Mouse (Mus musculus): ENCODE results near the gene Brsk1. TPM values are rescaled to one million over a fixed set of nuclear protein-coding genes. Genes with fewer than 3 reads are reported as not detected.

Gene Brsk1
- total RNA-seq, 2 experiments from 2014 or later, result 0.44 TPM; not detected in 1

DNA sequence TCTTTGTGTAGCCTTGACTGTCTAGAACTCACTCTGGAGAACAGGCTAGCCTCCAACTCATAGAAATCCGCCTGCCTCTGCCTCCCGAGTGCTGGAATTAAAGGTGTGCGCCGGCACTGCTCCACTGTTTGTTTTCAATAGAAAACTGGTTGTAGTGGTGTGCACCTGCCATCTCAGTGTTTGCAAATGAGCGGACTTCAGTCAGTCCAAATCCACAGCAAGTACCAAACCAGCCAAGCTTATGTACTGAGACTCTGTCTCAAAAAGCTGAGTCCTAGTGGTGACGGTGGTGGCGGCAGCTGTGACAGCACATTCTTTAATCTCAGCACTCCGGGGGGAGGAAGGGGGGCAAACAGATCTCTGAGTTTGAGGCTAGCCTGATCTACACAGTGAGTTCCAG, 21.9 kb upstream of the Brsk1 start:
- no peak for ATAC-seq (replicated peaks; ENCODE audit: poor library complexity)

DNA sequence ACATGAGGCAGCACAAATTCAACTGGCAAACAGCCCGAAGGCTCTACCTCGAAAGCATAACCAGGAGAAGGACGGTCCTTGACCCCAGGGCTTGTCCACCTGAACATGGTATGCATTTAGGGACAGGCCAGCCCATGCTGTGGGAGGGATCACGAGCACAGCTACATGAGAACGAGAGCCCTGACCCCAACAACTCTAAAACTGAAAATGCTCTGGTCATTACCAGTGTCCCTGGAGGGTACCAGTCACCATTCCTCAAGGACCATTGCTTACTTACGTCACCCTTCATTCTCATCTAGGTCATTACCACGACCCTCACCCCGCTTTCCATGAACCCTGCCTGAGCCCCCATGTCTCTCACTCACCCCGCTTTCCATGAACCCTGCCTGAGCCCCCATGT, 21.2 kb upstream of the Brsk1 start:
- no peak for ATAC-seq (replicated peaks; ENCODE audit: poor library complexity)

DNA sequence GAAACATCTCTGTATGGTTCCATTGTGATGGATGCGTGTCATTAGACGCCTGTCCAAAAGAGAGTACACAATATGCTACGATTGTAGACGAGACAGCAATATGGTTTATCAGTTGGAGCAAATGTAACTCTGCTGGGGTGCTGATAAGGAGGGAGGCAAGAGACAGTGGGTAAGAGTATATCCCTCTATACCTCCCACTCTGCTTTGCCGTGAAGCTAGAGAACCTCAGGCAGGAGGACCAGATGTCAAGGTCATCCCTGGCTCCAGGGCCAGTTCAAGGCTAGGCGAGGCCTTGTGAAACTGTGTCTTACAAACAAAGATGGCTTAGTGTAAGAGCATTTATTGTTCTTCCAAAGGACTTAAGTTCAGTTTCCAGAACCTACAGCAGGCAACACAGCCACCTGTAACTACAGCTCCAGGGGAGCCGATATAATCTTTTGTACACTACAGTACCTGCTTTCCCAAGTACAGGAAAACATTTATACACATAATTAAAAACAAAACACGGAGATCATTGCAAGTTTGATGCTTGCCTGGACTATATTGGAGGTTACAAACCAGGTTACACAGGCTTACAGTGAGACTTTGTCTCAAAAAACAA, 19.6 kb upstream of the Brsk1 start:
- ATAC-seq (replicated peaks; ENCODE audit: poor library complexity), result peak; percentile 95

DNA sequence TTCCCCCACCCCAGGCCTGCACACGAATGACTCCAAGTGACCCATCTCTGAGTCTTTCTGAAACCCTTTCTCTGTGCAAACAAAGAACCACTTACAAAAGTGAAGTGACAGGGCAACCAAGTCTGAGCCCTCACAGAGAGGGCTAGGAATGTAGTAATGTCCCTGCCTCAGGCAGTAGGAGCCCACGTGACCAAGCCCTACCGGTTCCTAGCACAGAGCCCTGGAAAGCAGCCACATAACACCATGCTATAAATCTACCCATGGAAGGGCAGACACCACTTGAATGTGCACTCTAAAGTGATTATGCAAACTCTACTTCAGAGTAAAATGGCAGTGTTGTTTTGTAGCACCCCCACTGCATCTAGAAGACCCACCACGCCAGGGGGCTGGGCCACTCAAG, 18.4 kb upstream of the Brsk1 start:
- 0 out of 2 replicates have a peak, but pooled peaks have one; percentile 9 for ATAC-seq (replicated peaks; ENCODE audit: poor library complexity)

DNA sequence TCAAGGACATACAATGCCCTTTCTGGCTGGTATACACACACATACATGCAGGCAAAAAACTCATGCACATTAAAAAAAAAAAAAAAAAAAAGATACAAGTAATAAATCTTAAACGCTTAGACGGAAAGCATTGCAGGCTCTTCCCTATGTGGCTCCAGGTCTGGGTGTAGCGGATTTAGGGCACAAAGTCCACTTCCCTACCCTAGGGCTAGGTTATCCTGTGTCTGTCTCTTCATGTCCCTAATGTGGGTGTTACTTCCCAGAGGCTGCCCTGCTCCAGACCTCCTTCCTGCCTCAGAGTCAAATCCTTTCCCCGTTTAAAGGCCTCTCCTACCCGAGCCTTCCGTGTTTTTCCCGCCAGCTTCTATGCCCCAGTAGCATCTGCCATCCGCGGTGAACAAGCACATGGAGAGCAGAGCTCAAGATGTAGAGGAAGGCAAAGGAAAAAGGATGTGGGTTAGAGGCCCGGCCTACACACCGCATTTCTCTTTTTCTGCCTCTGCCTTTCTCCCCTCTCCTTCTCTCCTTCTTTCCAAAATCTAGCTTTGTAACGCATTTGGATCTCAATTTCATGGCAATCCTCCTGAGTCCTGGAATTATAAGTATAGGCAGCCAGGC, 16.2 kb upstream of the Brsk1 start:
- ATAC-seq (replicated peaks; ENCODE audit: poor library complexity), result peak; percentile 44

DNA sequence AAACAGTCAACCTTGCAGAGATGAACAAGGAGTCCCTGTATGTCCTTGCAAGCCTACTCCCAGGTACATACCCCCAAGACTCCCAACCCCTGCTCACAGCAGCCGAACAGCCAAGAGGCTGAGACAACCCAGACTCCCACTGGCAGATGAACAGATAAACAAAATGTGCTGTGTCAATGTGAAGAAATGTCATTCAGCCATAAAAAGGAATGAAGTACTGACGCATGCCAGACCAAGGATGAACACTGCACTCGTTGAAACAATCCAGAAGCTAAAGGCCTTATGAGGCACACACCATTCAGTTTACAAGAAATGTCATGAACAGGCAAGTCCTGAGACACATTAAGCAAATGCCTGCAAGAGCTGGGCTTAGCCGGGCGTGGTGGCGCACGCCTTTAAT, 15.2 kb upstream of the Brsk1 start:
- ATAC-seq (replicated peaks; ENCODE audit: poor library complexity), result no peak

DNA sequence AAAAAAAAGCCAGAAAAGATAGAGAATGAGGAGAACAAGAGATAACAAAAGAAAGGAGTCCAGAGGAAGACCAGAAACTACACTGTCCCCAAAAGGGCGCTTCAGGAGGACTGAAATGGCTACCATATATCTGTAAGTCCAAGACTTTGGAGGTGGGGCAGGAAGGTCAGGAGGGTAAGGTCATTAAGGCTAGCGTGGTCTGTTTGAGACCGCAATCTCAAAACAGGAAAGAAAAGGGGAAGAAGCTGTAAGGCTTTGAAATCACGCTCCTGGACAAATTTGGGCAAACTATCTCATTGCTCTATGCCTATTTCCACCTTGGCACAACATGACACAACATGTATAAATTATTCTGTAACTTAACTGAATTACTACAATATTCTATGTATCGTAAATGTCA, 7.1 kb upstream of the Brsk1 start:
- no peak for ATAC-seq (replicated peaks; ENCODE audit: poor library complexity)

DNA sequence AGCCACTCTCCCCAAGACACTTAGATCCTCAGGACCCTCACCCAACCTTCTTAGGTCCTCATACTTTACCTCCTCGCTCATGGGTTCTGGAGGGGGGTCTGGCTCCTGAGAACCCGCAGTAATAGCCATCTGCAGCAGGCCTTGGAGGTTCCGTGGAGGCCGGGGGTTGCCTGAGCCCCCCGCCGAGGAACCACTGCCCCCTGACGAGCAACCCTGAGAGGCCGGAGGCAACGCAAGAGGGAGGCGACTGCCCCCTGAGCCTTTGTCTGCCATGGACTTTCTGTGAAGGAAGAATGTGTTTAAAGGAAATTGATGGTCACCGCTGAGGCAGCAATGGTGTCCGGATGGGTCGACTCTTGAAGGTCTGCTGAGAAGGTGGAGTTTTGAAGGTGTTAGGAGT, 6.2 kb upstream of the Brsk1 start:
- ATAC-seq (replicated peaks; ENCODE audit: poor library complexity), result no peak

DNA sequence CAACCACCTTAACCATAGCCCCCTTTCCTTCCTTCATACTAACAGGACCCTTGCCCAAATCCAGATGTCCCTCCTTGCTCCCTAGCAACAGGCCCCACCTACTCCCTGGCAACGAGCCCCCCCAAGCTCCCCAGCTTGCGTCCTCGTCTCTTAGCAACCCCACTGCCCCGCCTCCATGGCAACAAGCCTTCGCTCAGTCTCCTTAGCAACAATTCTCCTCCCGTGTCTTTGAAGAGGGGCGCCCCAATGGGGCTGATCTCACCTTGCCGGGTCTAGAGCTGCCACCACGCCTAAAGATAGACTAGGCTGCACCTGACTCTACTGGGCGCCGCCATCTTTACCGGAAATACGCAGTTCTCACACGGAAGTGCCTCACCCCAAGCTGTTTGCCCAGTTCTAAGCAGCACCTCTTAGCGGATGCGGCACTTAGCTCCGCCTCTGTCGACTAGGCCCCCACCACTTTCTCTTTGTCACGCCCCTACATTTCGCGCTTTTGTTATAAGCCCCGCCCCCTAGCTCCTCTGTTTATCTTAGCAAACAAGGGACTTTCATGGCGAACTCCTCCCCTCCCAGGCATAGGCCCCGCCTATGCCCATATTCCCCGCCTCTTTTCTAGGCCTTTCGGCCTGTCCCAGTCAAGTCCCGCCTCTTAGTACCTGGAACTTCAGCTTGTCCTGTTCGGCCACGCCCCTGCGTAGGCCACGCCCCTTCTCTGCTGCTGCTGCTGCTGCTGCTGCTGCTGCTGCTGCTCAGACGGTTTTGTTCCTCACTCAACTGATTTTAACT, 5.6 kb upstream of the Brsk1 start, which contains the start of gene Hspbp1:
TSS of gene Hspbp1 (minus strand) at position 437 of the 786 bp plus-strand sequence.
- peak; percentile 93 for ATAC-seq (replicated peaks; ENCODE audit: poor library complexity)

DNA sequence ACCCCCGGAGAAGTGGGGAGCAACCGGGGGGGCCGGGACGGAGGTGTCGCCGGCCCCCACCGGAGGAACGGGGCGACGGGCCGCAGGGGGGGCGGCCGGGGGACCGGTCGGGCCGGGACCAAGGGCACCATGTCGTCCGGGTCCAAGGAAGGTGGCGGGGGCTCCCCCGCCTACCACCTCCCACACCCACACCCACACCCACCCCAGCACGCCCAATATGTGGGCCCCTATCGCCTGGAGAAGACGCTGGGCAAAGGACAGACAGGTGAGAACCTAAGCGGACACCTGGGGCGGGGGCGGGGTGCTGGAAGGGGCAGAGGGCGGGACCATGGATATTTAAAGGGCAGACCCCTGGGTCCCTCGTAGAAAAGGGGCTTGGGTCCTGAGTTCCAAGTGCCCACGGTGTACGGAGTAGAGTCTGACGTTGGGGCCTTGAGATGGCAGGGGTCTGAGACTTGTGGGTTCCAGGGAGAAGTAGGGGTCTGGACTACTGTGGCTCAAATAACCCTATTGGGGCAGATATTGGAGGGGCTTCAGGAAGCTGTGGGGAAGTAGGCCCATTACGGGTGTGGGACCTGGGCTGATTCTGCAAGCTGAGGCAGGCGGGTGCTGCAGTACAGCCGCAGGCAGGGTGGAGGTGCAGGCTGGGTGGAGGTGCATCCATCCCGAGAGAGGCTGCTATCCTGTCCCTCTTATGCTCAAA, 698 bp downstream of the Brsk1 start:
- no peak for ATAC-seq (replicated peaks; ENCODE audit: poor library complexity)

DNA sequence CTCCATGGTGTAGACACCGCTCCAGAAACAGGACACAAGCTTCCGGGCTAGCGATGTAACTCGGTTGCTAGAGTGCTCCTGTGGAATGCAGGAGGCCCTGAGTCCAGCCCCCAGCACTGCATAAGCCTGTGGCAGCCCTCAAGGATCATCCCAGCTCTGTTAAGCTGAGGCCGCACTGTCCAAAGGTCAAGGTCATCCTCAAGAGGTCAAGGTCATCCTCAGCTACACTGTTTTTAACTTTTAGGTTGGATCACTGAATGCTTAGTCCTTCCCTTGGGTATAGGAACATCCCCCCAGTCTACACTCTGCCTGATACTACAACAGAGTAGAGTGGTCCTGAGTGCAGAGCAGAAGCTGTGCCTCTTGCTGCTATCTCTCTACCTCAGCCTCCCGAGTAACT, 2.6 kb downstream of the Brsk1 start:
- no peak for ATAC-seq (replicated peaks; ENCODE audit: poor library complexity)

DNA sequence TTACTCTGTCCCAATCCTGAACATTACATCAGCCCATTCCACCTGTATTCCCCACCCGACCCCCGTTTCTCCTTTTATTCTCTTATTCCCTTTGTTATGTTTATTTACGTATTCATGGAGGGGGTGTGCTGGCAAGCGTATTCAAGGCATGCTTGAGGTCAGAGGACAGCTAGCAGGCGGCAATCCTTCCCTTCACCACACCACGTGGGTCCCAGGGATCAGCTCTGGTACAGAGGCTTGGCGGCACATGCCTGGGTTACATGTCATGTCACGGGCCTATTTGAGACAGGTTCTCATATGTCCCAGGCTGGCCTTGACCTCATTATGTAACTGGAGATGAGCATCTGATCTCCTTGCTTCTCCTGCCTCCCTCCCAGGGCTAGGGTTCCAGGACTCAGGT, 11.9 kb downstream of the Brsk1 start:
- no peak for ATAC-seq (replicated peaks; ENCODE audit: poor library complexity)

DNA sequence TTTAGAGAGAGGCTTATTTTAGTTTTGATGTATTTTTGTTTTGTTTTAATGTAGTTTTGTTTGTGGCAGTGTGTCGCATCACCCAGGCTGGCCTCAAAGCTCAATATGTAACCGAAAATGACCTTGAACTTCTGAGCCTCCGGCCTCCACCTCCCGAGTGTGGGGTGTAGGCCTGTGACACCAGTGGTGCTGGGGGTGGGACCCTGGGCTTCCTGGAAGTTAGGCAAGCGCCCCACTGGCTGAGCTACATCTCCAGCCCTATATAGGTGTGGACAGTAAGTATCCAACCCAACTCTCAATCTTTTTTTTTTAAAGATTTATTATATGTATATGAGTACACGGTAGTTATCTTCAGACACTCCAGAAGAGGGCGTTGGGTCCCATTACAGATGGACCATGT, 12.8 kb downstream of the Brsk1 start:
- no peak for ATAC-seq (replicated peaks; ENCODE audit: poor library complexity)

DNA sequence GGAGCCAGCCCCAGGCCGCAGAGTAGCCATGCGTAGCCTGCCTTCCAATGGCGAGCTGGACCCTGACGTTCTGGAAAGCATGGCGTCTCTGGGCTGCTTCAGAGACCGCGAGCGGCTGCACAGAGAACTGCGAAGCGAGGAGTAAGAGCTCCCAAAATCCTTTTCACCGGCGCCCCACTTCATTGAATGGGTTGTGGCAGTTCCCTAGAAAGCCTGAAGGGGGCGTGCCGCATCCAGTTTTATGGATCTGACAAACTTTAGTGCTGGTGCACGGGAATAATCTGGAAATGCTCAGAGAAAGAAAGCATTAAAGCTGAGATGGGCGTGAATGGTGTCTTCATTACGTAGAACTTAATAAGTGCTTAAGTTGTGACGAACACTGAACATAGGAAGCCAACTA, 14.7 kb downstream of the Brsk1 start:
- peak; percentile 84 for ATAC-seq (replicated peaks; ENCODE audit: poor library complexity)

DNA sequence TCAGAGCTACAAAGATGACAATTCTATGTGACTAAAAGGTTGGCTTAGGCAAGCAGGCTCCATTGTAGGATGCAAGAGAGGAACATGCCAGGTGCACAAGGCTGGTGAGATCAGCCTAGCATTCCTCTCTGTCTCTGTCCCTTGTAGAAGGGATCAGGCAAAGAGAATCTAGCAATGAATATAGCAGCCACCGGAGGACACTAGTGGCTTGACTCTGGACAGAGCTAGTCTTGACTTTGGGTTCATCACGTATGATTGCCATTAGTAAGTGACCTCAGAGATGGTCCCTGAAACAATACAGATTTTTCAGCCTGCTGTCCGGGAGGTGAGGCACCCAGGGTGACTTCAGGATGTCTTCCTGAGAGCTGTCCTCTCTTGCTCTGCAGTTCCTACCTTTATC, 22.2 kb downstream of the Brsk1 start:
- no peak; the same call in 1 of the 2 replicates for ATAC-seq (replicated peaks; ENCODE audit: poor library complexity)

DNA sequence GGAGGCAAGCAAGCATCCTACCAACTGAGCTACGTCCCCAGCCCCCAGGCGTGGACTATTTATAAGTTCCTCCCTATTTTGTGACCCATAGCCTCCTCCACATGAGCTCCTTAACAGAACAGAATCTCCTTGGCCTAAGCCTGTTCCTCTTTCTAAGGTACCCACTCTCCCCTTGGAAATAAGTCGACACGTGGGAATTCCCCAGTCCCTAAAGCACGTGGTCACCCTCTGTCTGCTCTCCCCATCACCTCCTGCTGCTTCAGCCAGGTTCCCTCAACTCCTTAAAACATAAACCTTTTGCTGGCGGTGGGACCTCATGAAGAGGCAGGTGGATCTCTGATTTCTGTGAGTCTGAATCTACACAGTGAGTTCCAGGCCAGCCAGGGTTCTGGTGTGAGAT, 26.6 kb downstream of the Brsk1 start:
- ATAC-seq (replicated peaks; ENCODE audit: poor library complexity), result no peak

DNA sequence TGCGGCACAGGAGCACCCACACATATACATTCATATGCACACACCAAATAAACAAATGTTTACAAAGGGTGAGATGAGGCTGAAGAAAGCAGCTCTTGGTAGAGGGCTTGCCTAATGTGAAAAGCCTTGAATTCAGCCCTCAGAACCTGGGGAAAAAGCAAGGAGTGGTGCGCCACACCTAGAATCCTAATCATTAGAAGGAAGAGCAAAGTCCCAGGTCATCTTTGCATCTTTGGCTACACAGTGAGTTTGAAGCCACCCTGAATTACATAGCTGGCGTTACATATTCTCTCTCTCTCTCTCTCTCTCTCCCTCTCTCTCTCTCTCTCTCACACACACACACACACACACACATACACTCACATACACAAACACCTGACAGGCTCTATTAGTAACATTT, 28.9 kb downstream of the Brsk1 start:
- ATAC-seq (replicated peaks; ENCODE audit: poor library complexity), result no peak

DNA sequence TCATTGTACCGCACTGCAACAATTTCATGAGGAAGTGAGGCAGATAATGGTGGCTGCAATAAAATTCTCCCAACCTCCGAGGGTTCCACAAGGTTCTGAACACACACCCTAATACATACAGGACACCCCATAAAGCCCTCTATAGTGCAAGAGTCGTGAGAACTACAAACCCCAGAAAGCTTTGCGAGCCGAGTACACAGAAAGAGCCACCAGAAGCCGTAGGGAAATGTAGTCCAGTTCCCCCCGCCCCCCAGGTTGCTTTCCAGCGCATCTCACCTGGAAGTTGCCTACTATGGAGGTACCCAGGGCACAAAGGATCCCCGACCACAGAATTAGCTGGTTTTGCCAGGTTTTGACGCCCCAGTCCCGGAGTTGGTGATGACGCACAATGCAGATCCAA, 33.1 kb downstream of the Brsk1 start:
- peak; percentile 49 for ATAC-seq (replicated peaks; ENCODE audit: poor library complexity)

DNA sequence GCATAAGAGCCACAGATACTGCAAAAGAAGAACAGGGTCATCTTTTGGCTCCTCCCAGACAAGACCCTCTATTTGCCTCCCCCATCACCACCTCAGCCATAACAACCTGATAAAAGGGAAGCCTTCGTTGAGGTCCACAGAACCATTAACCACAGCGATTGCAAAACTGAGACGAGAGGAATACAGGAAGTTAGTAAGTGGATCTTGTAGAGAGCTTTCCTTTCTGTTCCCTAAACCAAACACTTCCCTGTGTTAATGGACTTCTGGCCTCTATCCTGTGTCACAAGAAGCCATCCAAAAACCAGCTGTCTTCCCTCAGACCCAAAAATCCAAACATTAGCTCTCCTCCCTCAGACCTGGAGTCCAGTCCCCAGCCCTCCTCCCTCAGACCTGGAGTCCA, 34.0 kb downstream of the Brsk1 start:
- ATAC-seq (replicated peaks; ENCODE audit: poor library complexity), result peak; percentile 85

DNA sequence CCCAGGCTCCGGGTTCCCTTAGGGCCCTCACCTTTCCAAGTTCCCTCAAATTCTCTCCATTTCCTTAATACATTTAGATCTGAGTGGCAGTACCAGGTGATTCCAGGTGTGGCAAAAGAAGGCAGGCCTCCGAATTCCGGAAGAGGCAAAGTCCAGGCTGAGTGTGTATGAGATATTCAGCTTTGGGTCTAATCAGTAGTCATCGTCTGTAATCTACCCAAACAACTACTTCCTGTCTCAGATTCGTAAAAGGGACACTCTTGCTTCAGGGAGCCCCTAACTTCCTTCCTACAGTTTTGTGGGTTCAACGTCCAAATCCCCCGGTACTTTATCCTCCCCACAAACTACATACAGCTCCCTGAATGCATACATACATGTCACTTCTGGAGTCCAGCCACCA, 34.8 kb downstream of the Brsk1 start, which contains the start of gene Tmem150b:
TSS of gene Tmem150b (minus strand) at position 81 of the 400 bp plus-strand sequence.
- peak; percentile 52; the same call in 1 of the 2 replicates for ATAC-seq (replicated peaks; ENCODE audit: poor library complexity)

DNA sequence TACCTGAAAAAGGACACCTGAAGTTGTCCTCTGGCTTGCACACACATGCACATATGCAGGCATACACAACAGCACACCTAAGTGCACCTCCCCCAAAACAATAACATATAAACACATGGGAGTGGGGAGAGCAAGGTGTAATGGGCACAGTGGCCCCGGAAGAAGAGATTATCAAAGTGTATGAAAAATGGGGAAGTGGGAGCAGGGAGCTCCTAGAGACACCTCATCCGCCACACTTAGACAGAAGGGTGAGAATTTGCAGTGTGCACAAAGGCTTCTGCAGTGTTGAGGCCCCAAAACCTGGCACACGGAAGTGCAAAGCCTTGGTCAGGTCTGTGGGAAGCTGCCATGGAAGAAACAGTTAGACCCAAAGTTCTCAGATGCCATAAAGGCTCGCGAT, 40.7 kb downstream of the Brsk1 start:
- peak; percentile 47; the same call in 1 of the 2 replicates for ATAC-seq (replicated peaks; ENCODE audit: poor library complexity)

All from megakaryocyte progenitor cell, adult 5-6 weeks (primary cell).